Mouse (Mus musculus) embryonic facial prominence, embryonic 11.5 days (tissue): Measurements from ENCODE around the gene Psmd13. TPM values are rescaled to one million over a fixed set of nuclear protein-coding genes. Genes with fewer than 3 reads are reported as not detected.

Experiments used
- ATAC-seq: fragments of 200-750 bp; cut with Nextera tagmentation; replicated peaks from 2 replicates; pipeline ENCODE4 v1.8.0; 2017; ENCODE audit warnings: low read depth; ENCODE audit not compliant: insufficient number of reproducible peaks, low FRiP score, low TSS enrichment
- DNase-seq: peaks from one replicate; pipeline ENCODE4 v3.0.0-alpha.2; 2015; ENCODE audit warnings: low spot score
- H3K27ac ChIP-seq: fragments of 300-500 bp; sonication (generic); replicated peaks from 2 replicates; pipeline ENCODE4 v1.5.1; 2014; ENCODE audit warnings: mild to moderate bottlenecking, low read depth, low read length, control low read depth
- H3K27me3 ChIP-seq: fragments of 300-500 bp; sonication (generic); 2 replicates; pipeline ENCODE4 v1.6.1; 2014; ENCODE audit warnings: mild to moderate bottlenecking, low read length, moderate library complexity, mixed read lengths; ENCODE audit not compliant: control insufficient read depth, insufficient read depth
- H3K36me3 ChIP-seq: fragments of 300-500 bp; sonication (generic); replicated peaks from 2 replicates; pipeline ENCODE4 v1.6.1; 2014; ENCODE audit warnings: low read depth, mild to moderate bottlenecking, low read length, moderate library complexity, mixed read lengths; ENCODE audit not compliant: control insufficient read depth, insufficient read depth
- H3K4me1 ChIP-seq: fragments of 300-500 bp; sonication (generic); 2 replicates; pipeline ENCODE4 v1.6.1; 2014; ENCODE audit warnings: low read length, mixed read lengths; ENCODE audit not compliant: control insufficient read depth, insufficient read depth
- H3K4me2 ChIP-seq: fragments of 300-500 bp; sonication (generic); 2 replicates; pipeline ENCODE4 v1.6.1; 2014; ENCODE audit warnings: low read depth, mild to moderate bottlenecking, control low read depth, low read length, moderate library complexity
- H3K4me3 ChIP-seq: fragments of 300-500 bp; sonication (generic); 2 replicates; pipeline ENCODE4 v1.5.1; 2014; ENCODE audit warnings: low read depth, low read length, control low read depth
- H3K9ac ChIP-seq: fragments of 300-500 bp; sonication (generic); replicated peaks from 2 replicates; pipeline ENCODE4 v1.6.1; 2014; ENCODE audit warnings: mild to moderate bottlenecking, control low read depth, low read length
- H3K9me3 ChIP-seq: fragments of 300-500 bp; sonication (generic); replicated peaks from 2 replicates; pipeline ENCODE4 v1.6.1; 2016; ENCODE audit warnings: mild to moderate bottlenecking, low read length, inconsistent platforms, mixed read lengths; ENCODE audit not compliant: control insufficient read depth
- WGBS: fragments of 180-500 bp; shearing (Covaris S2); extraction: QIAGEN DNeasy Blood & Tissue Kit; methylation state at CpG from one replicate; pipeline ENCODE4 v1.1.7; 2014; 5-methylcytosine and 5-hydroxymethylcytosine counted together
- polyA plus RNA-seq: library from polyadenylated mRNA; unstranded; fragments of >200 nt; fragmentation: Nextera tagmentation; extraction: Ambion mirVana; gene quantifications from 2 replicates; pipeline ENCODE4 v1.2.1, GENCODE M21; 2014

Gene Psmd13
- polyA plus RNA-seq, 1 experiment from 2014 or later = 185 TPM

DNA sequence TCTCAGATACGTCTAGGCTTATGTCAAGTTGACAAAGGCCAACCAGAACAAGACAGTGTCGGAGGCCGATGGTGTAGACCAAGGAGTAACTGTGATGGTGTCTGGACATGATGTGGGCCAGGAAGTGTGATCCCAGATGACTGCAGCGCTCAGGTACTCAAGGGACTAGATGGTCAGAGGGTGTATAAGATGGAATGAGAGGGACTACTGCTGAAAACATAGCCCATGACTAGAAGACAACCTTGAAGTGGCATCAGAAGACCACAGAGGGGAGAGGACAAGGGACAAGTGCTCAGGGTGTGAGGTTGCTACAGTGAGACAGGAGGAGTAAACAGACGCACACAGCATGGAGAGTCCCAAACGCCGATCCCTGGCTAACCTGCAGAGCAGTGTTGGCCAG is 38.0 kb upstream of the Psmd13 start:
- no peak overlapping the region for H3K4me3 ChIP-seq
- no peaks in the 10 kb centered on the region for H3K36me3 ChIP-seq
- H3K27me3 ChIP-seq = 0 out of 2 replicates have a peak, but pooled peaks cover 2% of the 10 kb centered on the region
- WGBS = 74% methylated on average over 7 of the region's 7 CpGs
- H3K9me3 ChIP-seq = no peaks in the 10 kb centered on the region
- DNase-seq (no peak), ATAC-seq (no peak)
- H3K9ac ChIP-seq = no peak overlapping the region
- H3K27ac ChIP-seq = no peak overlapping the region
- H3K4me1 ChIP-seq = no peaks in the 10 kb centered on the region
- H3K4me2 ChIP-seq = no peak overlapping the region

GRCm38 (mm10) chr7:140844905-140845665 is 36.7 kb upstream of the Psmd13 start, which contains the start of gene Scgb1c1:
Scgb1c1 (plus strand) TSS chr7:140845547.
- 33% methylated on average over 14 of the region's 14 CpGs for WGBS
- peak; percentile 86 for ATAC-seq

GRCm38 (mm10) chr7:140845683-140846082 is 36.1 kb upstream of the Psmd13 start:
- no peak overlapping the region for H3K9ac ChIP-seq
- no peak overlapping the region for H3K4me2 ChIP-seq
- H3K9me3 ChIP-seq = no peaks in the 10 kb centered on the region
- WGBS = 37% methylated on average over 4 of the region's 4 CpGs
- H3K27ac ChIP-seq = no peak overlapping the region
- H3K36me3 ChIP-seq = no peaks in the 10 kb centered on the region
- no peak overlapping the region for H3K4me3 ChIP-seq
- H3K27me3 ChIP-seq = 0 out of 2 replicates have a peak, but pooled peaks cover 2% of the 10 kb centered on the region
- H3K4me1 ChIP-seq = no peaks in the 10 kb centered on the region
- no peak for ATAC-seq
- peak; percentile 3 for DNase-seq

More at GRCm38 (mm10) chr7:140844905-140845665, 36.7 kb upstream of the Psmd13 start, which contains the start of gene Scgb1c1:
- Histone ChIP-seq H3K9ac (no peak within 1 kb of the TSS), H3K9me3 (no peaks in the 10 kb centered on the region), H3K4me2 (no peak within 1 kb of the TSS), H3K27me3 (0 out of 2 replicates have a peak, but pooled peaks cover 2% of the 10 kb centered on the region), H3K4me3 (no peak within 1 kb of the TSS), H3K36me3 (no peaks in the 10 kb centered on the region), H3K27ac (no peak within 1 kb of the TSS), H3K4me1 (no peaks in the 10 kb centered on the region)
- DNase-seq = peak; percentile 91

DNA sequence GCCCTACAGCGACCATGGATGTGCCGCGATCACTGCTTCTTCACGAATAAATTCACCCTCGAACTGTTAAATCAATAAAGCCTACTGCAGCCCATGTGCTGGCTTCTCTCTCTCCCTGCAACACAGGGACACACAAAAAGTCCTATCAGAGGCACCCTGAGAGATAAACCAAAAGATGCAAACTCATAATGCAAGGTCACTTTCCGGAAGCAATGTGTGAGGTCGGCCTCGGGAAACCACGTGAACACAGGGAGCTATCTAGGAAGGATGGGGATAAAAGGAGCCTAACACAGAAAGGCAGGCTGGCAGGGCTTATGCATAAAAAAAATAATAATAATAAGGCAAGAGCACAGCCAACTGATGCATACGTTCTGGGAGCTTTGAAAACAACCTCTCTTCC is 35.1 kb upstream of the Psmd13 start:
- DNase-seq (no peak), ATAC-seq (no peak)
- Histone ChIP-seq H3K36me3 (no peaks in the 10 kb centered on the region), H3K4me2 (no peak overlapping the region), H3K27ac (no peak overlapping the region), H3K27me3 (no peaks in the 10 kb centered on the region), H3K4me1 (no peaks in the 10 kb centered on the region), H3K4me3 (no peak overlapping the region), H3K9ac (no peak overlapping the region), H3K9me3 (no peaks in the 10 kb centered on the region)
- WGBS = 87% methylated on average over 10 of the region's 10 CpGs

DNA sequence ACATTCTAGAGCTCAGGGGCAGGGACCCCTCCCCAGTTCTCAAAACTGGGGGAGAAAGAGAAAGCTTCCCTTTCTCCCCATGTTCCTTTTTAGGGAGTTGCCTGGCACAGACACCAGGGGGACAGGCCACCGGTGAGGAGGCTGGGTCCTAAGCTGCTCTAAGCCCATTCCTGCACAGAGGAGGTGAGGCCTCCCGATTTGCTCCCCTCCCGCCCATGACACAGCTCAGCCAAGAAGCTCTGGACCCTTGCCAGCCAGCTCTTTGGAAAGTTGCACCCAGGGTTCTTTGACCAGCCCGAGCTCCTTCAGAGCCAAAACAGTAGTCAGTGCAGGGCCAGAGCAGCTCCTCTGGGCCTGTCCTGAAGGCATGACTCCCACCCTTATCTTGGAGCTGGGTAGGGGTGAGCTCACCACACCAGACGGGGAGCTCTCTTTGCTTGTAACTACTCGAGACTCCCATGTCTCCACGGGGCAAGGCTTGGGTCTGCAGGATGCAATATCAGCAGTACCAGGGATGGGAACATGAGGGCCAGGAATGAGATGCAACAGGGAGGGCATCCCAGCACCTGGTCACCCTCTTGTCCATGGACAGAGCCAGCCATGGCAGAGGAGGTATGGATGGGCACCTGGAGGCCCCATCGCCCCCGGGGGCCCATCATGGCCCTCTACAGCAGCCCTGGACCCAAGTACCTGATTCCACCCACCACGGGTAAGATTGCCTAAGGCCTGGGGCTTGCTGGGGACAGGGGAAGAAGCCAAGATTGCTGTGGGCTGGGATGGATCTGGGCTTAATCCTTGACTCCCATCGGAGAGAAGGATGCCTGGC is 33.8 kb upstream of the Psmd13 start, which contains the start of gene Odf3:
Gene Odf3 (plus strand): TSS at position 51 of the 826 bp plus-strand sequence.
- no peak within 1 kb of the TSS for H3K4me2 ChIP-seq
- 70% methylated on average over 11 of the region's 11 CpGs for WGBS
- H3K4me3 ChIP-seq = no peak within 1 kb of the TSS
- no peak within 1 kb of the TSS for H3K27ac ChIP-seq
- DNase-seq (no peak), ATAC-seq (no peak)
- H3K9ac ChIP-seq = no peak within 1 kb of the TSS
- no peaks in the 10 kb centered on the region for H3K9me3 ChIP-seq
- peaks cover 3% of the 10 kb centered on the region for H3K36me3 ChIP-seq
- H3K27me3 ChIP-seq = no peaks in the 10 kb centered on the region
- no peaks in the 10 kb centered on the region for H3K4me1 ChIP-seq

DNA sequence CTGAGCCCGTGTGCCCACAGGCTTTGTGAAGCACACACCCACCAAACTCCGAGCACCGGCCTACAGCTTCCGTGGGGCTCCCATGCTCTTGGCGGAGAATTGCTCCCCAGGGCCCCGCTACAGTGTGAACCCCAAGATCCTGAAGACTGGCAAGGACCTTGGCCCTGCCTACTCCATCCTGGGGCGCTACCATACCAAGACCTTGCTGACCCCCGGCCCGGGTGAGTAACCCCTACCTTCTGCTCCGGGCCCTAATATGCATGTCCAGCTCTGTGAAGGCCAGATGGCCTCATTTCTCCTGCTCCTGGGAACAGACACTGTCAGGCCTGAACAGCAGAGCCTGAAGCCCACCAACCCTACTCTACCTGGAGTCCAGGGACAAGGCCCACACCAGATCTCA is 33.2 kb upstream of the Psmd13 start:
- no peak overlapping the region for H3K9ac ChIP-seq
- H3K36me3 ChIP-seq = peaks cover 8% of the 10 kb centered on the region
- no peak for DNase-seq
- H3K4me3 ChIP-seq = no peak overlapping the region
- WGBS = 91% methylated on average over 10 of the region's 10 CpGs
- H3K4me2 ChIP-seq = no peak overlapping the region
- H3K27ac ChIP-seq = no peak overlapping the region
- no peak for ATAC-seq
- no peaks in the 10 kb centered on the region for H3K9me3 ChIP-seq
- no peaks in the 10 kb centered on the region for H3K4me1 ChIP-seq
- no peaks in the 10 kb centered on the region for H3K27me3 ChIP-seq

DNA sequence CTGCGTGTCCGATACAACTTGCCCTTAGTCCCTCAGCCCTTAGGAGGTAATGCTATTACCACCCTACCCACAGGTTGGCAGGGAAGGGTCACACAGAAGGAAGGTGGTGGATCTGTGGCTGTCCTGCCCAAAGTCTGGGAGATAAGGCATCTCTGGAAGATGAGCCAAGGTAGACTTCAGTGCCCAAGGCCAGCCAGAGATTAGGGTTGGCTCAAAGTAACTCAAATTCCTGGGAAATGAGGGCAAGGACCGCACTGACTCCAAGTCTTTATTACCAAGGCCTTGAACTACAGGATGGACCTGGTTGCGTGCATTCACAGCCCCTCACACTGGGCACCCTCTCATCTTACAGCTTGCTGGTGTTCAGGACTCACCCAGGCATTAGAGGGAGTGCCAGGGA is 29.9 kb upstream of the Psmd13 start:
- no peaks in the 10 kb centered on the region for H3K9me3 ChIP-seq
- no peak overlapping the region for H3K4me2 ChIP-seq
- H3K4me3 ChIP-seq = no peak overlapping the region
- no peaks in the 10 kb centered on the region for H3K27me3 ChIP-seq
- no peaks in the 10 kb centered on the region for H3K4me1 ChIP-seq
- H3K9ac ChIP-seq = no peak overlapping the region
- no peak overlapping the region for H3K27ac ChIP-seq
- peaks cover 13% of the 10 kb centered on the region for H3K36me3 ChIP-seq
- no peak for DNase-seq
- 95% methylated on average over 4 of the region's 4 CpGs for WGBS
- ATAC-seq = no peak

- no peak overlapping the region for H3K27ac ChIP-seq
- H3K4me2 ChIP-seq = no peak overlapping the region
- no peak overlapping the region for H3K4me3 ChIP-seq
- 88% methylated on average over 9 of the region's 9 CpGs for WGBS
- DNase-seq = no peak
- no peaks in the 10 kb centered on the region for H3K9me3 ChIP-seq
- H3K36me3 ChIP-seq = peaks cover 13% of the 10 kb centered on the region
- ATAC-seq = no peak
- peaks cover 2% of the 10 kb centered on the region for H3K4me1 ChIP-seq
- no peak overlapping the region for H3K9ac ChIP-seq
- H3K27me3 ChIP-seq = no peaks in the 10 kb centered on the region
Measured at GRCm38 (mm10) chr7:140853386-140853785, 28.4 kb upstream of the Psmd13 start.
